Mouse (Mus musculus) liver, postnatal 0 days (tissue): ENCODE measurements around the gene Dao.

ENCODE experiments used
- CTCF ChIP-seq: sonication (generic); IDR thresholded peaks from 2 replicates; pipeline ENCODE4 v1.5.1; 2016; ENCODE audit warnings: antibody characterized with exemption, low read depth
- EP300 ChIP-seq: IDR thresholded peaks from 2 replicates; pipeline ENCODE4 v1.6.1; 2016; ENCODE audit warnings: antibody characterized with exemption, low read depth, mild to moderate bottlenecking

DNA sequence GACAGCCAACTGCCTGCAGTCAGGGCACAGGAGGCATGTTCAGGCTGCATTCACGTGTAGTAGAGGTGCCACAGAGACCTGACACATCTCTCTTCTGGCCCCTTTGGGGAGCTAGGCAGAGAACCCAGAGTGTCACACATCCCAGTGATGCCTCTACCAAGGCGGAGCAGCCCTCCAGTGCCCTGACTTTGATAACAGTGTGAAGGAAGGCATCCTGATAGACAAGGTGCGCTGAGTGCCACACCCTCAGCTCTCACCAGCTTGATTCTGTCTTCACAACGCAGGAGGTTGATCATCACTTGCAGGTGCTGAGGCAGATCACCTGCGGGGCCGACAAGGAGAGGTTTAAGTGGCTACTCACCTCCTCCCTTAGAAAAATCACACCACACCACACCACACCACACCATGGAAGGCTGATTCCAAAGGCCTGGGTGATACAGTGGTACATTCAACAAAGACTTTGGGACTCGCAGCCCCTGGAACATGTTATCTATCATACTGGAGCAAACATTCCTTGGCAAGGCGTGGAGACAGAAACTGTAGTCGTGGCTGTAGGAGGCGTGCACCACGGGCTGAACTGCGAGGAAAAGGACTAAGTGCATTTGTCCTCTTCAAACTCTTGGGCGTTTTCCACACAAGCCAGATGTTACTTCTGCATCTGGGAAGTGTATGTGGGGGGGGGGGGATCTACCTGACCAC, 36.9 kb upstream of the Dao start:
- TF ChIP-seq EP300 (no peak), CTCF (no peak)
